Mouse (Mus musculus) liver (tissue): ENCODE data around the gene Cpvl.

ENCODE experiments used
- DNase-seq: peaks from one replicate; pipeline ENCODE4 v3.0.0-alpha.2; 2020; ENCODE audit warnings: mixed read lengths

Gene Cpvl

DNA sequence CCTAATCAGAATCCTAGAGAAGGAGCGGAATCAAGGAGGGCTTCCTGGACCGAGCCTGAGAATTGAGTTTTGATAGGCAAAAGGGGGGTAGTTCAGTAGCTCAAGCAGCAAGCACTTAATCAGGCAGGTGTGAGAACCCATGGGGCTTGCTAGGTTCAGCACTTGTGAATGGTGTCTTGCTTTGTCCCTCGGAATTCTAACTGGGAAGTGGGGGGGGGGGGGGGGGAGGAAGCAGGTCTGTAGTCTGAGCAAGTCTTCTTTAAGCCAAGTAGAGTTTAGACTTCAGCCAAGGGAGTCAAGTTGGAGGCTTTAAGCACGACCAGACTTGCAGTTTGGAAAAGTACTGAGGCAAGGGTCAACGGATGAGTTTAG, 97.2 kb downstream of the Cpvl start:
- no peak for DNase-seq

DNA sequence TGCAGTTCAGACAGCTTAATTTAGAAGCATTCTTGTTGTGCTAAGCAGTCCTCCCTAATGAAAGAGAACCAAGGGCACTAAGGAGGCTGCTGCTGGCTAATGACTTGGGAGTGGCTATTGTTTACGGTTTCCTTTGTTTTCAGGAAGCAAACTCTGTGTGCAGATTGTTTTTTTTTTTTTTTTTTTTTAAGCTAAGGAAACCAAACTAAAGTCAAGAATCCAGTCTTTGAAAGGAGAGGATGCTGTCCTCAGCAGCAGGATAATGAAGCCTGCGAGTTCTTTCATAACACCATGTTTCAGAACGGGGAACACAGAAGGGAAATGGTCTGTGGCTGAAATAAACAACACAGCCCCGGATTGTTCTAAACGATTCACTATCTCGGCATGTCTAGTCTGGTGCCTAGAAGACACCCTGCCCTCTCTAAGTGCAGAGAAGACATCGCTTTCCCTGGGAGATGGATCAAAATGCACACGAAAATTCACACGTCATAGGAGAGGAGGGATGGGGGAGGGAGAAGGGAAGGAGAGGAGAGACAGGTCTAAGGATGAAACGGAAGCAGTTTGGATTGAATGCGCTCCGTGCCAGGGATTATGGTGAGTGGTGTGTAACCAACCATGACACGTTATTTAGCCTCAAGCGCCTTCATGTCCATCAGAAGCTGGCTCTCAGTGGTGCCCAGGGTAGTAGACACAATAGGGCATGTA, 97.8 kb downstream of the Cpvl start:
- DNase-seq = no peak

DNA sequence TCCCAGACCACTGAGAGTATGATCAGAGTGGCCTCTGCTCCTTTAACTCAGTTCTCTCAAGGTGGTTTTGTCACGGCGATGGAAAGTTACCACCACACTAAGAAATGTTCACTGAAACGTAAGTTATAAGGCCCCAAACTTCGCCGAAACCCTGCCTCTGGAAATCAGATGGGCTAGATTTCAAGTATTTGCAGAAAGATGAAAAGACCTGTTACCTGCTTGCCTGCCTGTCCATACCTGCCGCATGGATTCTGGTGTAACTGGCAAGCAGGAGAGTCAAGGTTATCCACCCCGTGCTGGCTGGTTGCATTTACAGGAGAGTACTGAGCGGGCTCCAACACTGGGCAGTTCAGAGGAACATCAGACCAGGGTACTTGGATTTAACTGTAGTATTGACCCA, 98.9 kb downstream of the Cpvl start:
- no peak for DNase-seq

DNA sequence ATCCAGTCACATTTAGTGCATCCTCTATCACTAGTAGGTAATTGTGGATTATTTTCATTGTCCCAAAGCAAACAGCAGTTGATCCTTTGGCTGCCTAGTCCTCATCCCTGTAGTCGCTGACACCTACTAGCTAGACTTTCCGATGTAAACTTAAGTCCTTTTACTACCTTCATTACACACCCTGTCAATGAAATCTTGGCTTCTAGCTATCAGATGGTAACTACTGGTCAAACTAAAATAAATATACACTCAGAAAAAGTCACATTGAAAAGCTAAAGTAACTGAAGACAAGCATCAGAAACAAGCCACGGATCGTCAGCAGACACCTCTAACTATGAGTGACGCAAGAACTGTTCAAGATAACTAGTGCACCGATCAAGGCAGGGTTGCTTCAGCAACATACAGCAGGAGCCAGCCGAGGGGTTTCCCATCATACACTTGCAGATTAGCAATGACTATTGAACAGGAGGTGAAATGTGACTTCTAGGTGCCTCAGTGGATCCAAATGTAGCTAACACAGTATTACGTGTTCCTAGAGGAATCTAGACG, 103.5 kb downstream of the Cpvl start:
- no peak for DNase-seq

DNA sequence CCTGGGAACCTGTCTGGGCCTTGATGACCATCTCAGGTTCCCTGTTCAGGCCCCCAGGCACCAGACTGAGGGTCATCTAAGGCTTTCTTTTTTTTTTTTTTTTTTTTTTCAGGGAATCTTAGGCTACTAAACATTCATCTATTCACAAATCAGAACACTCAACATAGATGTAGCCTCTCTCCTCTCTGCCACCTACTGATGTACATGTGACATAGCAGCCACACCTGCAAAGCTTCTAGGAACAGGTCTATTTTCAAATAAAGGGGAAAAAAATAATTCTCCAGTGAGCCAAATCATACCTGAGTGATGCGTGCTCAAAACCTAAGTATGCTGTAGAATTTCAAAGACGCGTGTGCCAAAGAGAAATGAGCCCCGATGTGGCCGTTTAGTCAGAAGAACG, 106.6 kb downstream of the Cpvl start:
- no peak for DNase-seq

DNA sequence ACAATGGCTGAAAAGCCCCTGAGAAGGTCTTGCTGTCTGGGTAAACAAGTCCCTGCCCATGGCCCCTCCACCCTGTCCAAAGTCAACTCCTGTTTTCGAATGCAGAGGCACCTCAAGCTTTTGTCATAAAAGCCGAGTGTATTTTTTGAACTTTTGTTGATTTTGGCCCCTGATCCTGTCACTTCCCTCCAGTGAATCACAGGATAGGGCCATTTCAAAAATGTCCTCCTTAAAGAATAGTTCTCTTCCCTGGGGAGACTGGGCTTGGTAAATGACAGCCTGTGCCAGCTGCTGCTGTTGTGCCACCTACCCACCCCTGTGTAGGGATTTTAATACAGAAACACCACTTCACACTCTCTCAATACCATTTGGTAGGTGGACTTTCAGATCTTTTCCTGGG, 115.5 kb downstream of the Cpvl start:
- DNase-seq = no peak

DNA sequence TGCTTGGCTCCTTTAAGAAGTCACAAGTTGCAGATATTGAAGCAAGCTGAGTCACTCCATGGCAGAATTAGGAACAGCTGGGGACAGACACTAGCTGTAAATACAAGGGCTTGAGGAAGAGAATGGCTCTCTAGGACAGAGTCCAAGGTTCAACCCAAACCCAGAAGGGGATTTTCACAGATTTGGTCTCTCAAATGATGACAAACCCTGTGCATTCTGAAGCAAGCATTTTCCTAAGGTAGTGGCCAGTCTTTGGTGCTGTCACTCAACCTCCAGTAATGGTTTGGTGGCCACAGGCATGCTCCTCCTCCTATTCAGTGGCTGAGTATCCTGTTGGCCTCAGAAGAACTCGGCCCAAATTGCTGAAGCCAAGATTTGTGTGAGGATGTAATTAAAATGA, 119.4 kb downstream of the Cpvl start:
- DNase-seq = no peak

DNA sequence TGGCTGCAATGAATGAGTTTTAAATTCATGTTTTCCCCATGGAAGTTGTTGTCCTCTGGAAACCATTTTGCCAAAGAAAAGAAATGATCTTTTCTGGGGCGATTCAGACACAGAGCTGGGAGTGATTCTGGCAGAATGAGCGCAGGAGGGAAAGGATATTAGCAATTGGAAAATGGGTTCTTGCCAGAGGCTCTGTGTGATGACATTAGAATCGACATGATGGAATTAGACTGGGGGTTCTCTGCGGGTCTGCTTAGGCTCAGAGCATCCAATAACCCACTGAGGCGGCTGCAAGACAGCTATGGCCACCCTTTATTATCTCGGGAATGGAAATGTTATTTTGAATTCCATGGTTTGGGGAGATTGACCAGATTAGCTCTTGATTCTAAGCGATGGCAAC, 120.6 kb downstream of the Cpvl start:
- no peak for DNase-seq

DNA sequence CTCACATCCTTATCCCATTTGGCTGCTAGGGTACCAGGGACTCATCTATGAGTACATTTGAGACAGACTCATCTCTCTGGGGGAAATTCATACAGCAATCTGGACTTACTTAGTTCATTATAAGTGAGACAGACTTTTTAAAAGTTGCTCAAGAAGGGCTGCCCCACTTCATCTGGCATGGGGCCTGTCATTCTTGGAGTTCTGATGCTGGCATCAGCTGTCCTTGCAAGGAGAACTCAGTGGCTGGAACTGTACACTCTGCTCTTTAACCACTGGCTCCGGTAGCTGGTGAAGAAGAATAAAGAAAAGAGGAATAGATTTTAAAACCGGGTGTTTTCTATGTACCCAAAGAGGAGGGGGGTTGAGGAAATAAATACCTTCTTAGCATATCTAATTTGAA, 121.7 kb downstream of the Cpvl start:
- no peak for DNase-seq

DNA sequence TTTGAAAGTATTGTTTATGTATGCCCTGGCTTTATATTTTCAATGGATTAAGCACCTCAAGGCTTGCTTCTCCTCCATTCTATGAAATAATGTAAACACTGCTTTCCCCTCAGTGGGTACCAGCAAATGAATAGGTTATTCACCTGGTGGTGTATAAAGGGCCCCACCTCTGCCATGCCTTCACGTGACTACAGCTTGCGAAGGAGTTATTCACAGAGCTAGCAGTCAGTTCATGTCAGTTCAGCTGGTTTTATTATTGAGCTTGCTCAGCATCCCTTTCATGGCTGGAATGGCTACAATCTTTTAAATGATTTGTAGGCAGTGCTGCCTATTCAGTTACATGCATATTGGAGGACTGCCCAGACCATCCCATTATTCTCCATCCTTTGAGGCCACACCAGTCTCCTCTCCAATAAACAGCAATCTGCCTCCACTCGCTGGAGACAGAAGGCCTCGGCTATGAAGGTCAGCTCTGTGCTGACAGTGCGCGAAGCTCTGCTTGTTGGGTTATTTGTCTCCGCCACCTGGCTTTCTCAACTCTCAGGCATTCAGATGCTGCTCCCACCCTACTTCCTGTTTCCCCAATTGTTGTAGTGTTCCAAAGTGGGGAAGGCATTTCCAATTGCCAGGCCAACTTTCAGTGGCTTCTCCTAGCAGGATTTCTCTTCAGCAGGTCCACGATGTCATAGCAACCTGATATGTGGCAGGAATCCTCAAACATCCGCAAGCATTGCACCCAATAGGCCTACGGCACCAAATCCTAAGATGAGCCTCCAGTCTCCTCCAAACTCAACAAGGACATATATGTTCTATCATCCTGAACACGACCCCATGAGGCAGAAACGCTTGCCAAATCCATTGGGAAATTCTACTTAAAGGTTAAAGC, 123.3 kb downstream of the Cpvl start:
- no peak for DNase-seq

DNA sequence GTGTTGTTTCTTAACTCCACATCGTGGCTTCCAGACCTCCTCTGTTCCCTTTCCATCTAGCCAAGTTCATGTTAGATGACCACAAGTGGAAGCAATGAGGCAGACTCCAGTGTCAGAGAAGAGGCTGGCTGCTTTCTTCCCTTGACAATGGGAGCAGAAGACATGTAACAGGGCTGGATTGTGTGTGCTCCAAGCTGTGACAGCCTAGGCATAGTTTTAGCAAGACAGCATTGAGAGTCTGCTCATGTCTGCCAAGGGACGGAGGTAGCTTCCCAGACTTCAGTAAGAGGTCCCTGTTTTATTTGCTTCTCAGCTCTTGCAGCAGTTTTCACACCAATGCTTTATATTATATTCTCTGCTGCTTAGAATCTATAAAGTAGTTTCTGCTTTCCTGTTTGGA, 124.2 kb downstream of the Cpvl start:
- DNase-seq = no peak

DNA sequence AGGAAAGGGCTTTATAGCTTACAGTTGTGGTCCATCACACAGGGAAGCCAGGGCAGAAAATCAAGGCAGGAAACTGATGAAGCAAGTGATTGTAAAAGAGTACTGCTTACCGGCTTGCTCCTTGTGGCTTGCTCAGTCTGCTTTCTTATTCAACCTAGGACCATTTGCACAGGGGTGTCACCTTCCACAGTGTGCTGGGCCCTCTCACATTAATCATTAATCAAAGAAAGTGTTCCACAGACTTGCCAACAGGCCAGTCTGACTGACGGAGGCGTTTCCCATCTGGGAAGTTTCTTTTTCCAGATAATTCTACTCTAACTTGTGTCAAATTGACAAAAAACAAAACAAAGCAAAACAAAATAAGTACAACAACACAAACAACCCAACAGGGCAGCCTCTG, 124.9 kb downstream of the Cpvl start:
- DNase-seq = no peak

DNA sequence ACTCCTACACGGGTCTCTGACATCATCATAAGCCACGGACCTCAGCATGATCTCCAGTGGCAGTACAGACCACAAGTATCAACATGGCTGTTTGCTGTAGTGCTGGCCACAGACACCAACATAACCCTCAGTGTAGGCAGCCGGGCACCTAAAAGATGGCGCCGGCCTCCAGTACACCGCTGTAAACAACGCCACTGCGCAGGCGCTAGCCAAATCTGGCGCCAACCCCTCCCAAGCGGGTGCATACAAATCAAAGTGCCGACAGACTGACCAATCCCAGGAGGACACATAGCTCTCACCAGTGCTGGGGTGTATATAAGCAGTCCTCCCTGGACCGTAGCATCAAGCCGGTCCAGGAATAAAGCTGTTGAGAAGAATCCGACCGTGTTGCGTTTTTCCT, 133.8 kb downstream of the Cpvl start:
- DNase-seq = no peak

DNA sequence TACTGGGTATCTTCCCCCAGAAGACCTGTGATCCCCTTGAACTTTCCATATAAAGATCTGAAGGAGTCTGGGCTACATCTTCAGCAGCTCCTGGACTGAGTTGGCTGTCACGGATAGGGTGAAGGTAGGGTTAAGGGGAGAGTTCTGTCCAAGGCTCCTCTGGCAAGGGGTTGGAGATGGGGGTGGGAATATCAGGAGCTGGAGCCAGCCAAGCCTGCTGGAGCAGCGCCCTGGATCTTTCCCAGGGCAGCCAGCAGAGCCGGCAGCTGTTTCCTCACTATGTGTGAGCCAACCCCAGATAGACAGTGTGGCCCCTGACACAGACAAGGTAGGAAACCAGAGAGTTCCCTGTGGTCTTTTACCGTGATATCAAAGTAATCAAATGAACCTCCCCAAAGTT, 153.3 kb downstream of the Cpvl start:
- DNase-seq = no peak
